15 mouse cellular contexts compared by ENCODE assay signal in the genomic region with DNA sequence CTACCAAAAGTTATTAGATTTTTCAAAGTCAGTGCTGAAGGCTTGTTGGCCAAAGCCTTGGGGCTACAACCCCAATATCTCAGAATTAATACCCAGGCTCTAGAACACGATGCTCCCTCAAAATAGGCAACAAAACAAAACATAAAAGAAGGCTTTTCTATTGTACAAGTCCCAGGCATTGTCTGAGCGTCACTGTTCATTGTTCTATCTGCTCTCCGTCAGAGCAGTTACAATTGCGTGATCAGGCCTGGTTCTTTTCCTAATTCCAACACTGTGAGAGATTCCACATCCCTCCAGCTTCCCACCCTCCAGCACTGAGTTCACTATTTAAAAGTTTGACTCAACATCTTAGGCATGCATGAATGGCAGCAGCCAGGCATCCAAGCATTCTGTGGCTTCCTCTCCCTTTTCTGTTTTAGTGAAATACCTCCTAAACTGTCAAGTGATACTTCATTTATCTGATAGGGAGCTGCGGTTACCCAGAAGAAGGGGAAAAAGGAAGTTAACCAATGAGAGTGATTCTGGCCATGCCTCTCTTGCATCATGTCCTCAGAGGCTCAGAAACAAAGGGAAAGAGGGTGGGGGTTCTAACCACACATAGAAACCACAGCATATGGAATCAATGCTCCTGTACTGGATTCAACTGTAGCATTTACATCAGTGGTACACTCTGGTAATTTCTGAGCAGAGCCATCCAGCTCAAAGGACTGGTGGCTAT.
DNase-seq lines count a peak whose midpoint lies in the region; ATAC-seq and TF ChIP-seq lines count a peak whose summit lies in the region.
"Had no signal": no experiment of that assay in that cellular context is flagged by ENCODE, and none has a peak within 500 bp of the region (broad histone marks: within the 10 kb centered on the region; RNA-seq: fewer than 3 reads in every experiment).

No protein-coding gene starts in this region.

- H3K4me3 ChIP-seq in cerebellum, adult 2 months (replicated peaks; ENCODE audit: insufficient read depth, low read depth, low read length), result no peak overlapping the region
- H3K4me3 ChIP-seq: heart, adult 2 months; limb, embryonic 13.5 days had no signal

- no peak for TF ChIP-seq CTCF in cerebellum, adult 2 months (IDR thresholded peaks at IDR 0.05; ENCODE audit: borderline replicate concordance, insufficient read depth, low read depth, low read length)

- 70% methylated on average over 5 of the region's 5 CpGs for WGBS in cerebellum, adult 2 months

- TF ChIP-seq POLR2A in cerebellum, adult 2 months (IDR thresholded peaks at IDR 0.05; ENCODE audit: borderline replicate concordance, insufficient read depth, low read length), result no peak

- no peak for DNase-seq in cerebellum, adult 2 months
- DNase-seq in cerebellum, adult 9-10 months, result no peak
- DNase-seq in left cerebral cortex, adult 9 months (ENCODE audit: low spot score in 2 of 2), result peak; percentile 30 to 32
- DNase-seq in left cerebral cortex, postnatal 25 days (ENCODE audit: low spot score in 2 of 2), result no peak
- no peak for DNase-seq in adrenal gland, postnatal 14 days
- no peak for DNase-seq in right cerebral cortex, postnatal 36 days (ENCODE audit: low spot score in 2 of 2)
- DNase-seq: cerebellum, postnatal 25 days; heart, adult 2 months; heart, postnatal 36 days; kidney, postnatal 25 days; lung, embryonic 14.5 days had no signal

- H3K27ac ChIP-seq in cerebellum, adult 2 months (ENCODE audit: insufficient read depth, low read length), result peak overlapping the region; percentile 28; the same call in 1 of the 2 replicates
- H3K27ac ChIP-seq: heart, adult 2 months; limb, embryonic 13.5 days had no signal

- intact Hi-C loops in left cerebral cortex, postnatal 25 days (cut with DNase I), result no loop called here

- H3K27me3 ChIP-seq in cerebellum, adult 2 months (ENCODE audit: control insufficient read depth, insufficient read depth, low read length), result no peaks in the 10 kb centered on the region; the same call in 1 of the 2 replicates
- H3K27me3 ChIP-seq: limb, embryonic 13.5 days had no signal

- ATAC-seq in common myeloid progenitor, adult 5-6 weeks (replicated peaks; ENCODE audit: low read depth, poor library complexity, severe bottlenecking), result peak; percentile 98
- peak; percentile 97 for ATAC-seq in megakaryocyte progenitor cell, adult 5-6 weeks (replicated peaks; ENCODE audit: poor library complexity)
- ATAC-seq: intestine, postnatal 0 days had no signal

- no peaks in the 10 kb centered on the region for H3K4me1 ChIP-seq in cerebellum, adult 2 months (ENCODE audit: control insufficient read depth, insufficient read depth, low read length)

Comparison
In these comparisons a context has a peak if more than half of its experiments do, and no peak if none do; other contexts are left out.
1. DNase-seq: peak in left cerebral cortex, adult 9 months (2 of 2); none in cerebellum, adult 2 months (0 of 2), cerebellum, adult 9-10 months (single experiment), left cerebral cortex, postnatal 25 days (0 of 2), adrenal gland, postnatal 14 days (single experiment) and right cerebral cortex, postnatal 36 days (0 of 2).